Mouse (Mus musculus) neural tube, embryonic 12.5 days (tissue): Measurements from ENCODE around the gene Hspb1. TPM values are rescaled to one million over a fixed set of nuclear protein-coding genes. Genes with fewer than 3 reads are reported as not detected.

ENCODE experiments used
- ATAC-seq: fragments of 200-750 bp; cut with Nextera tagmentation; 2 replicates; pipeline ENCODE4 v1.8.0; 2017; ENCODE audit warnings: low read depth, mild to moderate bottlenecking, moderate TSS enrichment, moderate library complexity; ENCODE audit not compliant: low FRiP score
- H3K27ac ChIP-seq: fragments of 300-500 bp; sonication (generic); 2 replicates; pipeline ENCODE4 v1.5.1; 2016
- H3K27me3 ChIP-seq: fragments of 300-500 bp; sonication (generic); replicated peaks from 2 replicates; pipeline ENCODE4 v1.6.1; 2016; ENCODE audit warnings: mild to moderate bottlenecking
- H3K36me3 ChIP-seq: fragments of 300-500 bp; sonication (generic); 2 replicates; pipeline ENCODE4 v1.6.1; 2016; ENCODE audit warnings: mild to moderate bottlenecking
- H3K4me1 ChIP-seq: fragments of 300-500 bp; sonication (generic); 2 replicates; pipeline ENCODE4 v1.6.1; 2016
- H3K4me2 ChIP-seq: fragments of 300-500 bp; sonication (generic); replicated peaks from 2 replicates; pipeline ENCODE4 v1.6.1; 2016; ENCODE audit warnings: mild to moderate bottlenecking
- H3K4me3 ChIP-seq: fragments of 300-500 bp; sonication (generic); 2 replicates; pipeline ENCODE4 v1.5.1; 2016
- H3K9ac ChIP-seq: fragments of 300-500 bp; sonication (generic); 2 replicates; pipeline ENCODE4 v1.6.1; 2016; ENCODE audit warnings: mild to moderate bottlenecking
- H3K9me3 ChIP-seq: fragments of 300-500 bp; sonication (generic); 2 replicates; pipeline ENCODE4 v1.6.1; 2016; ENCODE audit warnings: mild to moderate bottlenecking
- WGBS: fragments of 180-500 bp; shearing (Covaris S2); methylation state at CpG from one replicate; pipeline ENCODE4 v1.1.7; 2016; 5-methylcytosine and 5-hydroxymethylcytosine counted together
- polyA plus RNA-seq: library from polyadenylated mRNA; unstranded; fragments of >200 nt; fragmentation: Nextera tagmentation; extraction: Ambion mirVana; gene quantifications from 2 replicates; pipeline ENCODE4 v1.2.1, GENCODE M21; 2016

The Hspb1 gene
- polyA plus RNA-seq, 1 experiment from 2014 or later = 22.3 TPM

GRCm38 (mm10) chr5:135867637-135868593 lies 19.8 kb upstream of the Hspb1 start:
- ATAC-seq = peak; percentile 67
- peak overlapping the region; percentile 3; the same call in 1 of the 2 replicates for H3K27ac ChIP-seq
- peak overlapping the region; percentile 70 for H3K9ac ChIP-seq
- H3K9me3 ChIP-seq = no peaks in the 10 kb centered on the region
- peaks cover 55% of the 10 kb centered on the region for H3K27me3 ChIP-seq
- peak overlapping the region; percentile 92 for H3K4me2 ChIP-seq
- WGBS = under 1% methylated on average over 87 of the region's 89 CpGs
- peaks cover 18% of the 10 kb centered on the region for H3K4me1 ChIP-seq
- peak overlapping the region; percentile 47 for H3K4me3 ChIP-seq
- 0 out of 2 replicates have a peak, but pooled peaks cover 4% of the 10 kb centered on the region for H3K36me3 ChIP-seq

- Histone ChIP-seq H3K27ac (no peak overlapping the region), H3K27me3 (peaks cover 57% of the 10 kb centered on the region), H3K4me3 (peak overlapping the region; percentile 47), H3K4me2 (peak overlapping the region; percentile 92), H3K36me3 (0 out of 2 replicates have a peak, but pooled peaks cover 4% of the 10 kb centered on the region), H3K9me3 (no peaks in the 10 kb centered on the region), H3K9ac (peak overlapping the region; percentile 70), H3K4me1 (peaks cover 21% of the 10 kb centered on the region)
- 2% methylated on average over 27 of the region's 27 CpGs for WGBS
- ATAC-seq = peak; percentile 41; the same call in 1 of the 2 replicates
These were observed 19.1 kb upstream of the Hspb1 start for GRCm38 (mm10) chr5:135868653-135869052.

- no peak for ATAC-seq
- Histone ChIP-seq H3K27me3 (peaks cover 65% of the 10 kb centered on the region), H3K9me3 (no peaks in the 10 kb centered on the region), H3K27ac (no peak overlapping the region), H3K4me2 (no peak overlapping the region), H3K36me3 (0 out of 2 replicates have a peak, but pooled peaks cover 4% of the 10 kb centered on the region), H3K9ac (no peak overlapping the region), H3K4me3 (no peak overlapping the region), H3K4me1 (peaks cover 21% of the 10 kb centered on the region)
- 63% methylated on average over 14 of the region's 14 CpGs for WGBS
These were observed 17.9 kb upstream of the Hspb1 start for GRCm38 (mm10) chr5:135869661-135870423.

GRCm38 (mm10) chr5:135870505-135870904 lies 17.2 kb upstream of the Hspb1 start:
- H3K4me1 ChIP-seq = peaks cover 21% of the 10 kb centered on the region
- 95% methylated on average over 5 of the region's 5 CpGs for WGBS
- H3K36me3 ChIP-seq = 0 out of 2 replicates have a peak, but pooled peaks cover 4% of the 10 kb centered on the region
- no peak overlapping the region for H3K9ac ChIP-seq
- no peak for ATAC-seq
- H3K27ac ChIP-seq = no peak overlapping the region
- H3K4me3 ChIP-seq = no peak overlapping the region
- no peaks in the 10 kb centered on the region for H3K9me3 ChIP-seq
- no peak overlapping the region for H3K4me2 ChIP-seq
- H3K27me3 ChIP-seq = peaks cover 65% of the 10 kb centered on the region

- WGBS = 14% methylated on average over 16 of the region's 16 CpGs
- Histone ChIP-seq H3K9me3 (no peaks in the 10 kb centered on the region), H3K36me3 (0 out of 2 replicates have a peak, but pooled peaks cover 4% of the 10 kb centered on the region), H3K4me1 (peaks cover 16% of the 10 kb centered on the region), H3K27ac (no peak overlapping the region), H3K4me2 (no peak overlapping the region), H3K4me3 (no peak overlapping the region), H3K9ac (no peak overlapping the region), H3K27me3 (peaks cover 47% of the 10 kb centered on the region)
- ATAC-seq = no peak
These were observed 14.7 kb upstream of the Hspb1 start for GRCm38 (mm10) chr5:135872996-135873395.

- Histone ChIP-seq H3K4me1 (peaks cover 12% of the 10 kb centered on the region), H3K27ac (no peak overlapping the region), H3K9me3 (no peaks in the 10 kb centered on the region), H3K9ac (no peak overlapping the region), H3K4me3 (no peak overlapping the region), H3K4me2 (no peak overlapping the region), H3K27me3 (peaks cover 39% of the 10 kb centered on the region), H3K36me3 (0 out of 2 replicates have a peak, but pooled peaks cover 4% of the 10 kb centered on the region)
- no peak for ATAC-seq
- WGBS = 63% methylated on average over 9 of the region's 9 CpGs
These were observed 14.0 kb upstream of the Hspb1 start for GRCm38 (mm10) chr5:135873753-135874152.

GRCm38 (mm10) chr5:135877180-135877579 lies 10.5 kb upstream of the Hspb1 start:
- 0 out of 2 replicates have a peak, but pooled peaks cover 12% of the 10 kb centered on the region for H3K27me3 ChIP-seq
- no peak for ATAC-seq
- no peak overlapping the region for H3K4me3 ChIP-seq
- peaks cover 17% of the 10 kb centered on the region for H3K4me1 ChIP-seq
- no peak overlapping the region for H3K27ac ChIP-seq
- 16% methylated on average over 8 of the region's 8 CpGs for WGBS
- H3K4me2 ChIP-seq = peak overlapping the region; percentile 60
- H3K36me3 ChIP-seq = no peaks in the 10 kb centered on the region
- no peak overlapping the region for H3K9ac ChIP-seq
- H3K9me3 ChIP-seq = no peaks in the 10 kb centered on the region

GRCm38 (mm10) chr5:135877831-135878231 lies 9.9 kb upstream of the Hspb1 start:
- H3K4me3 ChIP-seq = peak overlapping the region; percentile 22
- H3K9me3 ChIP-seq = no peaks in the 10 kb centered on the region
- peak overlapping the region; percentile 60 for H3K4me2 ChIP-seq
- no peak overlapping the region for H3K9ac ChIP-seq
- under 1% methylated on average over 16 of the region's 16 CpGs for WGBS
- ATAC-seq = 0 out of 2 replicates have a peak, but pooled peaks have one; percentile 38
- no peaks in the 10 kb centered on the region for H3K36me3 ChIP-seq
- 0 out of 2 replicates have a peak, but pooled peaks cover 11% of the 10 kb centered on the region for H3K27me3 ChIP-seq
- no peak overlapping the region for H3K27ac ChIP-seq
- peaks cover 17% of the 10 kb centered on the region for H3K4me1 ChIP-seq

- peaks cover 13% of the 10 kb centered on the region for H3K4me1 ChIP-seq
- H3K36me3 ChIP-seq = no peaks in the 10 kb centered on the region
- H3K4me2 ChIP-seq = no peak overlapping the region
- no peak overlapping the region for H3K4me3 ChIP-seq
- no peaks in the 10 kb centered on the region for H3K27me3 ChIP-seq
- no peak for ATAC-seq
- WGBS = 49% methylated on average over 13 of the region's 13 CpGs
- no peaks in the 10 kb centered on the region for H3K9me3 ChIP-seq
- H3K27ac ChIP-seq = no peak overlapping the region
- no peak overlapping the region for H3K9ac ChIP-seq
These were observed 8.1 kb upstream of the Hspb1 start for GRCm38 (mm10) chr5:135879449-135880158.

- no peak overlapping the region for H3K27ac ChIP-seq
- no peak for ATAC-seq
- no peaks in the 10 kb centered on the region for H3K36me3 ChIP-seq
- H3K27me3 ChIP-seq = peaks cover 20% of the 10 kb centered on the region
- no peak overlapping the region for H3K4me2 ChIP-seq
- H3K4me1 ChIP-seq = peaks cover 18% of the 10 kb centered on the region
- no peak overlapping the region for H3K4me3 ChIP-seq
- H3K9ac ChIP-seq = no peak overlapping the region
- 73% methylated on average over 6 of the region's 6 CpGs for WGBS
- H3K9me3 ChIP-seq = no peaks in the 10 kb centered on the region
These were observed 3.1 kb upstream of the Hspb1 start for GRCm38 (mm10) chr5:135884641-135885040.

GRCm38 (mm10) chr5:135888405-135889215 lies 891 bp downstream of the Hspb1 start:
- no peaks in the 10 kb centered on the region for H3K9me3 ChIP-seq
- 0 out of 2 replicates have a peak overlapping the region, but pooled peaks have one; percentile 5 for H3K4me3 ChIP-seq
- 4% methylated on average over 30 of the region's 30 CpGs for WGBS
- H3K27me3 ChIP-seq = peaks cover 47% of the 10 kb centered on the region
- peak overlapping the region; percentile 42 for H3K4me2 ChIP-seq
- no peaks in the 10 kb centered on the region for H3K36me3 ChIP-seq
- no peak overlapping the region for H3K27ac ChIP-seq
- peaks cover 13% of the 10 kb centered on the region; the same call in 1 of the 2 replicates for H3K4me1 ChIP-seq
- H3K9ac ChIP-seq = no peak overlapping the region
- ATAC-seq = no peak
